Mouse (Mus musculus) neural tube, postnatal 0 days (tissue): Measurements from ENCODE around the gene Asprv1. TPM values are rescaled to one million over a fixed set of nuclear protein-coding genes. Genes with fewer than 3 reads are reported as not detected.

Source experiments
- polyA plus RNA-seq: library from polyadenylated mRNA; unstranded; fragments of >200 nt; fragmentation: Nextera tagmentation; extraction: Ambion mirVana; gene quantifications from 2 replicates; pipeline ENCODE4 v1.2.1, GENCODE M21; 2015

The Asprv1 gene
- polyA plus RNA-seq: 0.92 and 1.6 TPM in 2 replicates

DNA sequence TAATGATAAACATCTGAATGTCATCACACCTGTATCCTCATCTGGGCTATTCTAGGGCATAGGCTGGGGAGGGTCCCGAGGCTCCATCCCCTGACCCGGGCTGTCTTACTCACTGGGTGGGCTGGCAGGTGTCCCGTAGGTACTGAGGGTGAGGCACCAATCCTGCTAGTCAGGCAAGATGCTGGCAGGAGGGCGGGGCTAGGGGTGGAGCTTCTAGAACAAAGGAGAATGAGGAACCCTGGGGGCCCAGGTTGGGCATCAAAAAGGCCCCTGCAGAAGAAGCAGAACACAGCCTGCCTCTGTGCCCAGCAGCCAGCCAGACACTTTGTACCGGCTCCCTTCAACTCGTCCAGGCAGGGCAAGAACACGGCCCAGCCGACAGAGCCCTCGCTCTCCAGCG is at the start of gene Asprv1:
TSS of gene Asprv1 (plus strand) at position 219 of the 400 bp plus-strand sequence.

DNA sequence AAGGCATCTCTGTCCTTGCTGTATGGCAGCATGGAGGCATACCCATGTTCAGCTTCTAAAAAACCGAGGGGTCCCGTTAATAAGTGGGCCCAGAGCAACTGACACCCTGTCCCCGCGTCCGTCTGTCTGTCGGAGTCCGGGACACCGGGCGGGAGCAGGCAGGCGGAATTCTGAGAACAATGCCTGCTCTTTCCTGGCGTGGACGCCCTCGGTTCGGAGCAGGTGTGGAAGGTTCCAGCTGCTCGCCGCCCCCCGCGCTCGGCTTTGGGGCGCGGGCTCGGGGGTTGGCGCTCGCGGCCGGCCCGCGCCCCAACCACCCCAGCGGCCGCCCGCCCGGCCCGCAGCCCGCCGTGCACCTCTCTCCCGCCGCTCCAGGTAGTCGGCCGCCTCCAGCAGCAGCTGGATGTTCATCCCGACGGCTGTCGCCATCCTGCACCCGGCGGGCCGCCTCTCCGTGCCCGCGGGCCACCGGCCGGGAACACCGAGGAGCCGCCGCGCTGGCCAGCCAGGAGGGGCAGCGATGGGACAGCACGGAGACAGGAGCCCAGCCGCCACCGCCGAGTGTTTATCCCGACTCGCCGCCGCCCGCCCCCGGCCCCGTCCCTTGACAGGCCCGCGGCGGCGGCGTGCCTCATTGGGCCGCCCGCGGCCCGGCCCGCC is 40.7 kb downstream of the Asprv1 start, which contains the start of gene Mxd1:
TSS of gene Mxd1 (minus strand) at position 582 of the 660 bp plus-strand sequence.

Other genes with a start within 250 kb of the Asprv1 start
- gene Pcyox1, start 231.0 kb upstream of the Asprv1 start, polyA plus RNA-seq: 82.4 and 86.2 TPM in 2 replicates
- 137 and 164 TPM in 2 replicates for gene Tia1, start 223.9 kb upstream of the Asprv1 start, polyA plus RNA-seq
- gene Gm44790, start 201.5 kb upstream of the Asprv1 start, polyA plus RNA-seq: not detected in 2 replicates
- 18.0 and 19.4 TPM in 2 replicates for gene C87436, start 189.8 kb upstream of the Asprv1 start, polyA plus RNA-seq
- gene Pcbp1, start 101.8 kb upstream of the Asprv1 start, polyA plus RNA-seq: 283 and 321 TPM in 2 replicates
- 9.4 and 11.2 TPM in 2 replicates for gene Mxd1, start 41.0 kb downstream of the Asprv1 start, polyA plus RNA-seq
- gene Snrnp27, start 56.4 kb downstream of the Asprv1 start, polyA plus RNA-seq: 95.7 and 103 TPM in 2 replicates
- gene Gmcl1, start 105.2 kb downstream of the Asprv1 start, polyA plus RNA-seq: 31.2 and 33.9 TPM in 2 replicates
- gene Anxa4, start 165.4 kb downstream of the Asprv1 start, polyA plus RNA-seq: 4.4 and 6.2 TPM in 2 replicates
- gene Aak1, start 221.4 kb downstream of the Asprv1 start, polyA plus RNA-seq: 36.1 and 39.4 TPM in 2 replicates